Mouse (Mus musculus): Measurements from ENCODE around the gene Asphd2.

DNA sequence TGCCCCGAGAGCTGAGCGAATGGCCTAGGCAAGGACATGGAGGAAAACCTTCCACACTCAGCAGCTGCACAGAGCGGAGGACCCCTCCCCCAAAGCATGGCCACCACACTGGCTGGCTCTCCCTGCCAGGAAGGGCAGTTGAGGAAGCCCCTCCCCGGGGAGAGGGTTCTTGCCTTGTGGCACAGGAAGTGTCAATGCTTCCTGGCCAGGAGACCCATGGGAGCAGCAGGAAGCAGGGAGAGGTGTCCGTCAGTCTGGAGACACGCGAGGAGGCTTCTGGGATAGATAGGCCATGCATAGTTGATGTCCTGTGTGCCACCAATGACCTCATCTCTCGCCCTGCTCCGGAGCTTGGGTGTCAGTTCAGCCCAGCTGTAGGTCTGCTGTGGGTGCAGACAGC, 38.3 kb downstream of the Asphd2 start:
- TF ChIP-seq POLR2A (IDR thresholded peaks at IDR 0.05; ENCODE audit: borderline replicate concordance, low read depth, low read length) = no peak
- TF ChIP-seq CTCF (IDR thresholded peaks at IDR 0.05; ENCODE audit: low read depth, low read length) = no peak
